Mouse (Mus musculus) lung, adult 18-20 months (tissue): ENCODE data around the gene Izumo1.
"Not testable (repeated sequence)": the region's sequence is repeated elsewhere in the genome, so short reads cannot be mapped to it uniquely, and the experiment has no call there.

Experiments used
- DNase-seq, 2 experiments: peaks; one replicate each; pipeline ENCODE4 v3.0.0; 2022; ENCODE audit warnings: mixed read lengths in 2 of 2

The Izumo1 gene

DNA sequence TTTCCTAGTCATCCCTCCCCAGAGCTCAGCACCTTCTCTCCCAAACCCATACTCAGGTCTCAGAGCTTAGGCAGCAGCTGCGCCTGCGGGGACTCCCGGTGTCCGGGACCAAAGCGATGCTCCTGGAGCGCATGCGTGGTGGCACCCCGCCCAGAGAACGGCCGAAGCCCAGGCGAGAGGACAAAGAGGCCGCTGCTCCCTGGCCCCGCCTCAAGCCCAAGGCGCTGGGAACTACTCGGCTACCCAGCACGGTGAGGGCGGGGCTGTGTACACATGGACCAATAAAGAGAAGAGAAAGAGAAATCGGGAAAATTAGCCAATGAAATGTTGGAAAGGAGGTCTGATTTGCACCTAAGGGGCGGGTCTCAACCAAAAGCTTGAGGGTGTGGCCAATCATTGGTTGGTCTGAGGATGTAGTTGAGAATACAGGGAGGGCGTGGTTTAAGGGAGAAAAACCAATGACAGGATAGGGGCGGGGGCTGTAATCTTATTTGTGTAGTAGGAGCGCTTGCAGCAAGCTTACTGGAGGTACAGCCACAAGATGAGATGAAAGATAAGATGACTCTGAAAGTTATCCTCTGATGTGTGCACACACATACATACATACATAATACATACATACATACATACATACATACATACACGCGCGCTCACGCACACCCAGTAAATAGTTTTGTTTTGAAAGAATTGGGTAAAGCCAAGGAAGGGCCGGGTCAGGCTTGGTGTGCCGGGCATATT, 22.0 kb downstream of the Izumo1 start:
- peak; percentile 86 to 91 for DNase-seq

DNA sequence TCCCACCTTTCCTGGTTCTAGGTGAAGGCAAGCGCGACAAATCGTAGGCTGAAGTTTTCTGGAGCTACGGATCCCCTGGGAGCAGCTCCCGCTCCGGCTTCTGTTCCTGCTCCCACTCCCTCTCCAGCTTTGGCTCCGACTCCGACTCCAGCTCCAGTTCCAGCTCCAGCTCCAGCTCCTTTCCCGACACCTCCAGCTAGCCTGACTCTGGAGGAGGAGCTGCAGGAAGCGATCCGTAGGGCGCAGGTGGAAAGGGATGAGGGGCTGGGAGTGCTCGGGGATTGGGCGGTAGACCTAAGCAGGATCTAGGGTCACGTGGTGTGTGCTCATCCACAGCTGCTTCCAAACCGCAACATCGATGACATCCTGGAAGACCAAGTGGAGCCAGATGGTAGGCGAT, 22.6 kb downstream of the Izumo1 start:
- DNase-seq: no peak

- DNase-seq: no peak
Measured at GRCm38 (mm10) chr7:45644872-45645590, 23.4 kb downstream of the Izumo1 start.

- no peak for DNase-seq
Measured at GRCm38 (mm10) chr7:45645591-45645971, 24.0 kb downstream of the Izumo1 start.

DNA sequence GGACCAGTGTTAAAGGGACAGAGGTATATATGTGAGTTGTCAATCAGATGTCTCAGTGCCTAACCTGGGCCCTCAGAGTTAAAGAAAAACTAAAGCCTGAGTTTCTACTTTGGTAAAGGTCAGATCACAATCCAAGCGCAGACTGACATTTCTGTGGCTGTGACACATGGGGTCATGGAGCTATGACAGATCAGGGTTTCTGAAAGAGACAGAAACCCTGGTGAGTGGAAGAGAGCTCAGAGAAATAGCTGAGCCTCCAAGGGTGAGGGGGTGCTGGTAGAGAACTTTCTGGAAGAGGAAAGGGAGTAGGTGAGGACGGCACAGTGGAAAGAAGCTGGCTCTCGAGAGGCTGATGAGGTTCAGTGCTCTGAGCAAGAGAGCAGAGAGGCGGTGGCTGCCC, 25.1 kb downstream of the Izumo1 start:
- DNase-seq: no peak

GRCm38 (mm10) chr7:45649351-45649750, 27.7 kb downstream of the Izumo1 start:
- no peak for DNase-seq

GRCm38 (mm10) chr7:45650484-45650883, 28.9 kb downstream of the Izumo1 start:
- not testable (repeated sequence) for DNase-seq

DNA sequence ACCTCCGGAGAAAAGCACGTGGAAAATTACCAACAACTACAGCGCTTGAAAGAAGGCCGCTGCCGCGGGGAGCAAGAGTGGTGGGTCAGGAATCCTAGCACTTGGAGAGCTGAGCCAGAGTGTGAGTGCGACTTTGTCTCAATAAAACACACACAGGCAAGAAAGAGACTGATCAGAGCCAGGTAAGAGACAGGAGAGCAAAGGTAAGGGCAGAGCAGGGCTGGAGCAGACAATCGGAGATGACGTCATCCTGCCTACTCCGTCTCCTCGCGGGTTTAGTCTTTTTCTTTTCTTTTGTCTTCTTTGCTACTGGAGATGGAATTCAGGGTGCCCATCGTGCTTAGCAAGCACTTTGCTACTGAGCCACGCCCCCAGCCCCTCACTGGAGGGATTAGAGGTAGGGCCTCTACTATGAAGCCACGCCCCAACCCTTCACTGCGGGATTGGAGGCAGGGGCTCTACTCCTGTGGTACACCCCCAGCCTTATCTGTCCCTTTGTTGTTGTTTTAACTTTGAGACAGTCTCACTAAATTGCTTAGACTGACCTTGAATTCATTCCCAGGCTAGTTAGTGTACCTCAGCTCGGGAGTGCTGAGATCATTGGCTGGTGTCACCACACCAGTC, 32.9 kb downstream of the Izumo1 start:
- no peak for DNase-seq

DNA sequence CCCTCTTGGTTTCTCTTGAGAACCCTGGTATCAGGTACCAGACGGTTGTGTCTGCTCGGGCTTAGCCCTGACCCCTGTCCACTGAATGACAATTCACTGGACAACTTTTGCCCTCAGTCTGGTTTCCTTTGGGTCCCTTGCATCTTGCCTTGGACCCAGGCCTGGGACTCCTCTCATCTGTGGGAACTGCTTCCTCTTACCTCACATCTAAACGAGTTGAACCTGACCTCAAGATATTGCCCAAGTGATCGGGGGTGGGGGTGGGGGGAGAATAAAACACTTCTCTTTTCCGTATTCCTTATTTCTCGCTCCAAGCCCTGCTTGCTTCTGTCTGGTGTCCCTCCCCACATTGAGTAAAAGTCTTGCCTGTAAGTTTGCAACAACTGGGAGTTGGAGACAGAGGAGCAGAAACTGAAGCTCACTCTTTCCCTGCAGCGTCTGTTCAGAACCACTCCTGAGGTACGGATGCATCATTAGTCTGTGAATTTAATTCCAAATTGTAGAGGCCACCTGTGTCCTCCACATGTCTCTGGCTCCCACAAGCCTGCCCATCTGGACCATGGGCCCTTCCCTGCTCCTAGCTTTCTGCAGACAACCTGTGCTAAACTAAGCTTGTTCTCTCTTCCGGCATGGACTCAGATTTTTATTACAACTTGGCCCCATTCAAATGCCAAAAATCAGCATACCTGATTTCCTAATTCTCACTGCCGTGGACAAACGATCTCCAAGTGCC, 39.3 kb downstream of the Izumo1 start:
- DNase-seq: no peak

- DNase-seq: not testable (repeated sequence)
Measured at GRCm38 (mm10) chr7:45661702-45662101, 40.1 kb downstream of the Izumo1 start.

GRCm38 (mm10) chr7:45665303-45666138, 43.9 kb downstream of the Izumo1 start:
- no peak for DNase-seq

- no peak for DNase-seq
Measured at GRCm38 (mm10) chr7:45666161-45666560, 44.5 kb downstream of the Izumo1 start, which contains the start of gene Fut2. Fut2 (minus strand) TSS chr7:45666394.

- no peak for DNase-seq
Measured at GRCm38 (mm10) chr7:45667761-45668160, 46.1 kb downstream of the Izumo1 start.

- no peak for DNase-seq
Measured at GRCm38 (mm10) chr7:45668921-45669320, 47.3 kb downstream of the Izumo1 start.

GRCm38 (mm10) chr7:45677627-45678295, 56.1 kb downstream of the Izumo1 start:
- no peak for DNase-seq
